Mouse (Mus musculus): ENCODE measurements around the gene Palld. TPM values are rescaled to one million over a fixed set of nuclear protein-coding genes. Genes with fewer than 3 reads are reported as not detected.

Palld gene
- polyA plus RNA-seq, 1 experiment, result 58.2 TPM

DNA sequence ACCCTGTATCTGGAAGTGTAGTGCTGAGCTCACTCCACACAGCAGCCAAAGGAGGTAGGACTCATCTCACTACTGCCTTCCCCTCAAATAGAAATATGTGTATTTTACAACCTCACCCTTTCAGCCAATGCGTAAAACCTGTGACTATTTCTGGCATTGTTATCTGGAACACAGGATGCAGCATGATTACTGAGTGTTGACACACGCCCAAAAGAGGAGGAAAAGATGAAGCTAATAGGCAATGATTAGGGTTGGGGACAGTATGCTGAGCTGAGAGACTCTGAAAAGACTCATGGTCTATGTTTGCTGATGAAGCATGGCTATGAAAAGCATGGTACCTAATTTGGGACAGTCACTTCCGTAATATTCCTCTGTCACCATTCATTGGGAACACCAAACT is 124.3 kb downstream of the Palld start:
- Histone ChIP-seq H3K36me3 (ENCODE audit: control insufficient read depth, insufficient read depth, low read length) (no peaks in the 10 kb centered on the region), H3K27ac (ENCODE audit: insufficient read depth, low read depth, low read length) (no peak overlapping the region), H3K4me3 (ENCODE audit: low read depth, low read length) (no peak overlapping the region), H3K4me1 (ENCODE audit: control insufficient read depth, insufficient read depth, insufficient read length, low read length) (no peaks in the 10 kb centered on the region), H3K27me3 (ENCODE audit: control insufficient read depth, insufficient read depth, low read length) (no peaks in the 10 kb centered on the region)
- TF ChIP-seq POLR2A (IDR thresholded peaks at IDR 0.05; ENCODE audit: low read depth, low read length) (no peak), CTCF (IDR thresholded peaks at IDR 0.05; ENCODE audit: extremely low read depth, insufficient read length, insufficient replicate concordance, low read depth, low read length) (no peak)
- WGBS, result 61% methylated on average over 3 of the region's 3 CpGs

- no peak overlapping the region for H3K27ac ChIP-seq (ENCODE audit: insufficient read depth, low read depth, low read length)
- no peaks in the 10 kb centered on the region for H3K4me1 ChIP-seq (ENCODE audit: control insufficient read depth, insufficient read depth, insufficient read length, low read length)
Measured at GRCm38 (mm10) chr8:61776560-61776959, 125.9 kb downstream of the Palld start.

DNA sequence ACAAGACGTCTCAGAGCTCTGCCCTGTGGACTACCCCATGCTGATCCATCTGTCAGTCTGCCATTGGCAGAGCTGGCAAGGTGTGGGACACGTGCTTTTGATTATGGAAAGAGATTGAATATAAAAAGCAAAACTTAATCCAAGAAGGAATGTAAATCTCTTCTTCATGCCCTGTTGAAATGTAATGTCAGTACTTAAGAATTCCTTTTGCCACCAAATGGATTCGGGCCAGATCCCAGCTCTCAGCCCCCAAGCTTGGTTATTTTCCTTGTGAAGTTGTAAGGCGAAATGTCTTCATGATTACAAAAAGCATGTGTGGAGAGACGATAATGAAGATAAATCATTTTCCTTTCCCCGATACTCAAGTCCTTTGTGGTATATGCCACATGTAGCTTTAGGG is 126.6 kb downstream of the Palld start:
- H3K27me3 ChIP-seq (ENCODE audit: control insufficient read depth, insufficient read depth, low read length), result no peaks in the 10 kb centered on the region
- 82% methylated on average over 6 of the region's 6 CpGs for WGBS
- TF ChIP-seq POLR2A (IDR thresholded peaks at IDR 0.05; ENCODE audit: low read depth, low read length) (no peak), CTCF (IDR thresholded peaks at IDR 0.05; ENCODE audit: extremely low read depth, insufficient read length, insufficient replicate concordance, low read depth, low read length) (no peak)
- H3K4me1 ChIP-seq (ENCODE audit: control insufficient read depth, insufficient read depth, insufficient read length, low read length), result no peaks in the 10 kb centered on the region
- no peaks in the 10 kb centered on the region for H3K36me3 ChIP-seq (ENCODE audit: control insufficient read depth, insufficient read depth, low read length)
- no peak overlapping the region for H3K27ac ChIP-seq (ENCODE audit: insufficient read depth, low read depth, low read length)
- H3K4me3 ChIP-seq (ENCODE audit: low read depth, low read length), result no peak overlapping the region

More at GRCm38 (mm10) chr8:61776560-61776959, 125.9 kb downstream of the Palld start:
- H3K27me3 ChIP-seq (ENCODE audit: control insufficient read depth, insufficient read depth, low read length), result no peaks in the 10 kb centered on the region
- TF ChIP-seq CTCF (IDR thresholded peaks at IDR 0.05; ENCODE audit: extremely low read depth, insufficient read length, insufficient replicate concordance, low read depth, low read length), result no peak
- no peak for TF ChIP-seq POLR2A (IDR thresholded peaks at IDR 0.05; ENCODE audit: low read depth, low read length)
- 85% methylated on average over 9 of the region's 9 CpGs for WGBS
- no peaks in the 10 kb centered on the region for H3K36me3 ChIP-seq (ENCODE audit: control insufficient read depth, insufficient read depth, low read length)
- H3K4me3 ChIP-seq (ENCODE audit: low read depth, low read length), result no peak overlapping the region

- Histone ChIP-seq H3K27me3 (ENCODE audit: control insufficient read depth, insufficient read depth, low read length) (no peaks in the 10 kb centered on the region), H3K4me1 (ENCODE audit: control insufficient read depth, insufficient read depth, insufficient read length, low read length) (no peaks in the 10 kb centered on the region), H3K27ac (ENCODE audit: insufficient read depth, low read depth, low read length) (no peak overlapping the region), H3K36me3 (ENCODE audit: control insufficient read depth, insufficient read depth, low read length) (no peaks in the 10 kb centered on the region), H3K4me3 (ENCODE audit: low read depth, low read length) (no peak overlapping the region)
- WGBS, result 88% methylated on average over 5 of the region's 5 CpGs
- TF ChIP-seq CTCF (IDR thresholded peaks at IDR 0.05; ENCODE audit: extremely low read depth, insufficient read length, insufficient replicate concordance, low read depth, low read length), result no peak
- no peak for TF ChIP-seq POLR2A (IDR thresholded peaks at IDR 0.05; ENCODE audit: low read depth, low read length)
Measured at GRCm38 (mm10) chr8:61774161-61774560, 128.3 kb downstream of the Palld start.

DNA sequence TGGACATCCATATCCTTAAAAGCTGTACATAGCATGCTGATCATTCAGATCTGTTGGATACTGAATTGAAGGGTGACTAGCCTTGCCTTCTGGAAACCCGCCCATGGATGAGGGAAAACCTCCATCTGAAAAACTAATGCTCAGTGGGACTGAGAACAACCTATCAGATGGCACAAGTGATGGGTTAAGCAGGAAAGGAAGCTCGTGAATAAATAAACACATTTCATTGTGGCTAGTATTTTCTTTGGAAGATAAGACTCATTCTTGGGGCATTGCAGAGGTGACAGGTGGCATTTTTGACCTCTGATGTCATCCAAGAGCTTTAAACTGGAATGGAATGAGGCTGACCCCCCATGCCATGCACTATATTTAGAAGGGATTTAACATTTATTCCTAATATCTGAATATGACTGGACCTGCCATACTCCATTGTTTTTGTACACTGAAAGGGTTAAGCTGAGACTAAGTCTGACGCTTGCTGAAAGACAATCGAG is 128.8 kb downstream of the Palld start:
- 48% methylated on average over 4 of the region's 4 CpGs for WGBS
- TF ChIP-seq POLR2A (IDR thresholded peaks at IDR 0.05; ENCODE audit: low read depth, low read length), result no peak
- TF ChIP-seq CTCF (IDR thresholded peaks at IDR 0.05; ENCODE audit: extremely low read depth, insufficient read length, insufficient replicate concordance, low read depth, low read length), result no peak
- no peaks in the 10 kb centered on the region for H3K27me3 ChIP-seq (ENCODE audit: control insufficient read depth, insufficient read depth, low read length)
- H3K4me3 ChIP-seq (ENCODE audit: low read depth, low read length), result no peak overlapping the region
- no peaks in the 10 kb centered on the region for H3K4me1 ChIP-seq (ENCODE audit: control insufficient read depth, insufficient read depth, insufficient read length, low read length)
- H3K27ac ChIP-seq (ENCODE audit: insufficient read depth, low read depth, low read length), result no peak overlapping the region
- no peaks in the 10 kb centered on the region for H3K36me3 ChIP-seq (ENCODE audit: control insufficient read depth, insufficient read depth, low read length)

DNA sequence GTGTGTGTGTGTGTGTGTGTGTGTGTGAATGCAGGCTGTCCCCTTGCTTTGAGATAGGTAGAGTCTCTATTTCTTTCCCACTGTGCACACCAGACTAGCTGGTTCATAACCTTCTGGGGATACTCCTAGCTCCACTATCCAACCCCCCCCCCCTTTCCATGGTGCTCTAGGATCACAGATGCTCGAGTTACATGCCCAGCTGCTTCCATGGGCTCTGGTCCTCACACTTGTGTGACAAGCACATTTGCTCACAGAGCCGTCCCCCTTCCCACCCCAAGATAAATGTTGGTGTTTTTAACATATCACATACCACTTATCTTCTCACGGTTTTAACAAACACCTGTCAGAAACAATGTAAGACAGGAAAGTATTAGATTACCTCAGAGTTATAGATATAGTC is 131.2 kb downstream of the Palld start:
- 79% methylated on average over 3 of the region's 3 CpGs for WGBS

GRCm38 (mm10) chr8:61769340-61769879 is 133.1 kb downstream of the Palld start:
- TF ChIP-seq CTCF (IDR thresholded peaks at IDR 0.05; ENCODE audit: extremely low read depth, insufficient read length, insufficient replicate concordance, low read depth, low read length), result no peak
- TF ChIP-seq POLR2A (IDR thresholded peaks at IDR 0.05; ENCODE audit: low read depth, low read length), result no peak
- 68% methylated on average over 5 of the region's 5 CpGs for WGBS
- Histone ChIP-seq H3K4me1 (ENCODE audit: control insufficient read depth, insufficient read depth, insufficient read length, low read length) (no peaks in the 10 kb centered on the region), H3K36me3 (ENCODE audit: control insufficient read depth, insufficient read depth, low read length) (no peaks in the 10 kb centered on the region), H3K27ac (ENCODE audit: insufficient read depth, low read depth, low read length) (no peak overlapping the region), H3K4me3 (ENCODE audit: low read depth, low read length) (no peak overlapping the region), H3K27me3 (ENCODE audit: control insufficient read depth, insufficient read depth, low read length) (no peaks in the 10 kb centered on the region)

More for the DNA sequence above, 131.2 kb downstream of the Palld start:
- H3K4me1 ChIP-seq (ENCODE audit: control insufficient read depth, insufficient read depth, insufficient read length, low read length), result no peaks in the 10 kb centered on the region
- no peaks in the 10 kb centered on the region for H3K27me3 ChIP-seq (ENCODE audit: control insufficient read depth, insufficient read depth, low read length)
- no peak for TF ChIP-seq POLR2A (IDR thresholded peaks at IDR 0.05; ENCODE audit: low read depth, low read length)
- no peak for TF ChIP-seq CTCF (IDR thresholded peaks at IDR 0.05; ENCODE audit: extremely low read depth, insufficient read length, insufficient replicate concordance, low read depth, low read length)
- H3K4me3 ChIP-seq (ENCODE audit: low read depth, low read length), result no peak overlapping the region
- no peaks in the 10 kb centered on the region for H3K36me3 ChIP-seq (ENCODE audit: control insufficient read depth, insufficient read depth, low read length)
- H3K27ac ChIP-seq (ENCODE audit: insufficient read depth, low read depth, low read length), result no peak overlapping the region

All from small intestine, adult 2 months (tissue).